Mouse (Mus musculus) heart, adult 2 months (tissue): ENCODE data around the gene Togaram2.

Experiments used
- CTCF ChIP-seq: fragments of 200-600 bp; IDR thresholded peaks from 2 replicates; pipeline ENCODE4 v1.8.1; 2022; ENCODE audit warnings: antibody characterized with exemption, mild to moderate bottlenecking, moderate library complexity
- EP300 ChIP-seq: fragments of 200-500 bp; IDR thresholded peaks from 2 replicates; pipeline ENCODE4 v1.6.1; 2011; ENCODE audit warnings: low read depth, low read length, control low read depth; ENCODE audit not compliant: insufficient read depth
- POLR2A ChIP-seq: fragments of 200-500 bp; IDR thresholded peaks from 2 replicates; pipeline ENCODE4 v1.6.1; 2011; ENCODE audit warnings: mild to moderate bottlenecking, low read depth, low read length, control low read depth; ENCODE audit not compliant: insufficient read depth

- TF ChIP-seq CTCF (no peak), POLR2A (no peak), EP300 (no peak)
Observed at GRCm38 (mm10) chr17:71712279-71712678, 39.2 kb downstream of the Togaram2 start.
